Mouse (Mus musculus) thymus, postnatal 25 days (tissue): ENCODE data around the gene Atp1a3.

Source experiments
- DNase-seq: peaks from one replicate; pipeline ENCODE4 v3.0.0; 2022

Gene Atp1a3

DNA sequence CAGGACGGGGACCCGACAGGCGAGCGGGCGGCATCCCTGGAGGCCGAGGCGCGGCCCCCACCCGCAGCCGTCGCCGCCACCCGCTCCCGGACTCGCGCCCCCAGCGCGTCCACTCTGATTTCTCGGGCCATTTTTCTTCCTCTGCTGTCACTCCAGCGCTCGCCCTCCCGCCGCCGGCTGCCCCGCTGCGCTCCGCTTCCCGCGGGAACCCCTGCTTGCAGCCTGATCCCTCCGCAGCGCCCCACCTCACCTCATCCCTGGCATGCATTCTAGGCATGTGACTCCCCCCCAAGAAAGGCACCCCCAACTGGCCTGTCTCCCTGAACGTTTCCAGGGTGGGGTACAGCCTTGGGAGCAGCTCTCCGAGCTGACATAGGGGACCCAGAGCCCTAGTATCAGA, 50.5 kb downstream of the Atp1a3 start:
- DNase-seq: no peak

DNA sequence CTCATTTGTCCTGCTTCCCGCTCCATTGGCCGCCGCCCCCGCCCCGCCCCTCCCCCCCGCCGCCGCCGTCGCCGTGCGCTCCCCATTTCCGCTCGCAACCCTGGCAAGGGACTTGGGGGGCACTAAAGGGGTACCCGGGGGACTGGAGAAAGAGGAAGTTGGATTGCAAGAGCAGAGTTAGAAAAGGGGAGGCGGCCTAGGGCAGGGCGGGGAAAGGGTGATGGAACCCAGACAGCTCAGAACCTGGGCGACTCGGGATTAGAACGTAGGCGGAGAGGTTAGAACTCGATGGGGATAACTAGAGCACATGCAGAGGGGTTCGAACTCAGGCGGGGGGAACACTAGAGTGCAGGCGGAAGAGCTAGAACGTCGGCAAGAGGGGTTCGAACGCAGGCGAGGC, 51.3 kb downstream of the Atp1a3 start:
- peak; percentile 69 for DNase-seq

DNA sequence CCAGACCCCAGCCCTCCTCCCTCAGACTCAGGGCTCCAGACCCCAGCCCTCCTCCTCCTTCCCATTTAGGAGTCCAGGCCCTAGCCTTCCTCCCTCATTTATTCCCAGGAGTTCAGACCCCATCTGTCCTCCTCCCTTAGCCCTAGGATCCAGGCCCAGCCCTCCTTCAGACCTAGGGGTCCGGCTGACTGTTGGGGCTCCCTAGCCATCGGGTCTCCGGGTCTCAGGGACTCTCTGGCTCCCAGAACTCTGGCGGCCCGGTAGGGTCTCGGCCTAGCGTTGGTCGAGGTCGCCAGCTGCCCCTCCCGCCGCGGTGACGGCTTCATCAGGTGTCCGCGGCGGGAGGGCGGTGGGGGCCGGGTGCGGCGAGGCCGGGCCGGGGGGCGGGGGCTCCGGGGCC, 51.8 kb downstream of the Atp1a3 start:
- DNase-seq: no peak

DNA sequence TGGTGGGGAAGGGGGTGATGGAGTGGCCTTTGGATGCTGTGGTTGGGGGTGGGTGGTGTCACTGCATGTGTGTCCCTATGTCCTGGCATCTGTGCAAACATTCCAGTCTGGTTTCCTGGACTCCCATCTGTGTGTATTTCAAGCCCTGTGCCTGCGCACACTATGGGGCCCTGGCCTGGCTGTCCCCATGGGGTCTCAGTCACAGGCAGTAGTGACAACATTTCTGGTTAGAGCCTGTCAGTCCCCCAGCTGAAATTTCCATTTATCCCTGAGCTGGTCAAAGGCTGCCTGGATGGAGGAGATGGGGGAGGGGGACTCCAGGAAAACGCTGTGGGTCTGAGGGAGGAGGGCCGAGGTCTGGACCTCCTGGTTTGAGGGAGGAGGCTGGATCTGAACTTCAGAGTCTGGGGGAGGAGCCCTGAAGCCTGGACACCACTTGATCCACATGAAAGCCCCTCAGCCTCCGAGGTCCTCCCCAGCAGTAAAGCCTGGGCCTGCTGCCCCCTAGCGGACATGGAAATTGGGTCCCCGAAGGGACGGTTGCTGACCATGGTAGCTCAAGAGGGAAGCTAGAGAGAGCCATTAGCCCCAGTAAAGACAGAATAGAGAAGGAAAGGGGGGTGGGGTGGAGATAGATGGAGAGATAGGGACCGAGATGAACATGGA, 55.7 kb downstream of the Atp1a3 start:
- peak; percentile 80 for DNase-seq

DNA sequence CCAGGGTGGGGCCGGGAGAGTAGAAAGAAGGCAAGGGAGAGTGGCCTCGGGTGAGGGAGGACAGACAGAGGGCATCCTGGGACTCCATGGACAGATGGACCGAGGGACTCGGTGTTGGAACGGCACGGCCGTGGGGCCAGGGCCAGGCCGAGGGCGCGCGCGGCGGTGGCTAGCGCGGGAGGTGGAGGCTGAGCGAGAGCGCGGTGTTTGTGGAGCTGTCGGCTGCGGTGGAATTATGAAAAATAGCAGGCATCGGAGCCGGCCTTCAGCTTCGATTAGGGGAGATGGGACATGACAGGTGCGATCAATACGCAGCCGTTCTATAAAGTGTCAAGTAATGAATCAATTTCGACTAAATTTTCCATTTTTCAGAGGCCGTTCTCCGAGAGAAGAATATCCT, 57.0 kb downstream of the Atp1a3 start:
- DNase-seq: no peak

DNA sequence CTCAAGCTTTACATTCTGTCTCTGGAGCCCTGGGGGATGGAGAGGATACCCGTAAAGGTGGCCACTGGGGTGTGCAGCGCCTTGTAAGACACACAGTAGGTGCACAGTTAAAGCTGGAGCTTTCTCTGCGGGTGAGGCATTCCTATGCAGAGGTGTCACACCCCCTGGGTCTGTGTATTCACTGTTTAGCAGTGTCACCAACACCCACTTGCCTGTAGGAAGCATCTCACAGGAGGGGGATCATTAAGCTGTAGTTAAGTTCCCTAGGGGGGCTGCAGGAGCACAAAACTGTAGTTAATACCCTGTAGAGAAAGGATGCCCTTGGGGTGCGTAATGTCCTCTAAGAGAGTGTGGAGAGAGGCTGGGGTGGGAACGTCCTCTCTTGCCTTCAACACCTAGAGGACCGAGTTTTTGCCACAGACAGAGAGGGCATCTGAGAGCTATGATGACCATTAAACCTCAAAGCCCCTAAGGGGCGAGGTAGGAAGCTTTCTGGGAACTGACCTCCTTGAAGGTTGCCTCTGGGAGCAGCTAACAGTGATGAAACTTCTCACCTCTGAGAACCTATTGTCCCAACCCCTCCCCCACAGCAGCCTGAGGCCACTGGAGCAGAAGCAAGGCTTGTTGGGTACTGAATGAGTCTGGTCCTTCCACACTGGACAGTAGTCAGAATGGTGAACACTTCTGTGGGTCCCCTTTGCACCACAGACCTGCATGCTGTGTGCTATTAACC, 58.3 kb downstream of the Atp1a3 start:
- no peak for DNase-seq

DNA sequence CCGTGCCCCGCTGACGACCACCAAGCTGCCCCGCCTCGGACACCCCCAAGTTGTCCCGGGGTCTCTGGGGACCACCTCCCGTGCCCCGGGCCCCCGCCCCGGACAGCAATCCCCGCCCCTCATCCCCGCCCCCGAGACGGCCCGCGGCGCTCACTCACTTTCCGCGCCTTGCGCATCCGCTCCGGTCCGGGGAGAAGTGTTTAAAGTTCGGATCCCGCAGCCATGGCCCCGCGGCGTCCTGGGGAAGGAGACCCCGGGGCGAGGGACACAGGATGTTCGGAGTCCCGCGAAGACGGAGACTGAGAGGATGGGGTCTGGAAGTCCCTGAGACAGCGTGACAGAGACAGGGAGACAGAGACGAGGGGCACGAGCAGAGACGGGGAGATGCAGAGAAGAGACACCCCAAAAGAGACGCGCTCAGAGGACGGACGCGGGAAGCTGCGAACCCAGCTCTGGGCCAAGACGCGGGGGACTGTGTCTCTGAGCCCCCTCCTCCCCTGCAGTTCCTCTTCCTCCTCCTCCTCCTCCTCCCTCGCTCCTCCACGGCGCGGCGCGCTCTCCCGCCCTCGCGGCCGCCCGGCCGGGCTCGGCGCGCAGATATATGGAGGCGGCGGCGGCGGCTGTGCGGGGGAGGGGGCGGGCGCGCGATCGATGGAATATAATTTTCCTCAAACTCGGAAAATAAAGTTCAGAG, 61.4 kb downstream of the Atp1a3 start, which contains the start of gene Gm4881:
Gene Gm4881, minus strand, starts transcription at position 238 of the 694 bp plus-strand sequence.
- no peak for DNase-seq

DNA sequence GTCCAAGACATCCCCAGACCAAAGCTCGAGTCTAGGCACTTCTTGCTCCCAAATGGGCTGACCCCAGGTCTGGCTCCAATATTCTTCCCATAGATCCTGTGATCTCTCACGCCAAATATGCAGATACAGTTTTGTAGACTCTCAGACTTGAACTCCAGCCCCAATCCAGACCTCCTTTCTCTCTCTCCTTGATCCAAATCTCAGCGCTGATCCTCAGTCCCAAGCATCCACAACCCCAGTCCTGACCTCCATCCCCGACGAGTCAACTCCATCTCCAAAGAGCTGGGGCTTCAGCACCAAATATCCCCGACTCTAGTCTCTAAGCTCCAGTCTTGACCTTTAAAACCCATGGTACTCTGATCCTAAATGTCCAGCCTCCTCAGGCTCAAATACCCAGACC, 62.1 kb downstream of the Atp1a3 start:
- no peak for DNase-seq

DNA sequence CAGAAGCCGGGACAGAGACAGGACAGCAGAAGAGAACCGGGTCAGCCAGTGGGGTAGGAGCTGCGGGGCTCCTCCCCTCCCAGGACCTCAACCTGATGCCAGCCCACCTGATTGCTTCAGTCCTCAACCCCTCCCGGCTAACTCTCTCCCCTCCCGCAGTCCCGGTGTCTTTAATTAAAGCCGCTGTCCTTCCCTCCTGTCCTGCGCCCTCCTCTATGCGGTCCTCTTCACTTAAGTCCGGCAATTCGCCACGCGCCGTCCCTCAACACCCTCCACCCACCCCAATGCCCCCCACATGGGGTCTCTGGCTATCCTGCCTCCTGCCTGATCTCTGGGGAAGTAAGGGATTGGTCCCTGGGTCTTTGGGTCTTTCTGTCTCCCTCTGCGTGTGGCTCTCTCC, 74.1 kb downstream of the Atp1a3 start:
- no peak for DNase-seq

DNA sequence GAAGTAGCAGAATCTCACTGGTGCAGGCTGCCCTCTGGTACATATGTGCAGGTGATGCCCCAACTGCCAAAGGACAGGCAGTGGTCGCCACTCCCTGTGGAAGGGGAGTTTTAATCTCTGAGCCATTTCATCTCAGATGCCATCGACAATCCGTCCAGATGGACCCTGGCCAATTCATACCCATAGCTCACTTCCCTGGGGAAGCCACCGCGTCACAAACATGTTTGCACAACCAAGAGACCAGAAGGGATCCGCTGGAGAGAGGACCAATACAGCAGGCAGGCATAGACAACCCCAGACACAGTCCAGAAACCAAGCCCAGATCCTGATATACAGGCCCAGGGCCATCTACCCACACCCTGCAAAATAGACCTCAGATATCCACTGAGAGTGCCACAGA, 75.3 kb downstream of the Atp1a3 start:
- no peak for DNase-seq
